24 mouse cellular contexts compared by ENCODE assay signal in genomic region chr11:105510626-105511025, GRCm38 (mm10). TPM values are rescaled to one million over a fixed set of nuclear protein-coding genes. Genes with fewer than 3 reads are reported as not detected.
DNase-seq lines count a peak whose midpoint lies in the region; ATAC-seq and TF ChIP-seq lines count a peak whose summit lies in the region.
"Had no signal": no experiment of that assay in that cellular context is flagged by ENCODE, and none has a peak within 500 bp of the region (broad histone marks: within the 10 kb centered on the region; RNA-seq: fewer than 3 reads in every experiment).

No protein-coding gene starts in this region.

- H3K9ac ChIP-seq in heart, embryonic 12.5 days: peak overlapping the region; percentile 6; the same call in 1 of the 2 replicates
- no peak overlapping the region for H3K9ac ChIP-seq in heart, embryonic 11.5 days (ENCODE audit: low read depth, low read length)
- no peak overlapping the region for H3K9ac ChIP-seq in hindbrain, embryonic 11.5 days (ENCODE audit: low read depth, low read length)
- H3K9ac ChIP-seq in embryonic facial prominence, embryonic 13.5 days: no peak overlapping the region
- H3K9ac ChIP-seq: hindbrain, embryonic 12.5 days had no signal

- H3K4me2 ChIP-seq in heart, embryonic 12.5 days: no peak overlapping the region
- H3K4me2 ChIP-seq in heart, embryonic 11.5 days: no peak overlapping the region
- no peak overlapping the region for H3K4me2 ChIP-seq in hindbrain, embryonic 11.5 days (replicated peaks; ENCODE audit: low read depth, low read length)
- H3K4me2 ChIP-seq in embryonic facial prominence, embryonic 13.5 days: no peak overlapping the region
- H3K4me2 ChIP-seq: hindbrain, embryonic 12.5 days had no signal

- 50% methylated on average over 4 of the region's 4 CpGs for WGBS in heart, embryonic 12.5 days
- WGBS in heart, embryonic 11.5 days (ENCODE audit: insufficient replicate concordance): 37% methylated on average over 4 of the region's 4 CpGs
- WGBS in hindbrain, embryonic 10.5 days: 66% methylated on average over 4 of the region's 4 CpGs
- WGBS in hindbrain, embryonic 11.5 days: 69% methylated on average over 4 of the region's 4 CpGs
- 63% methylated on average over 4 of the region's 4 CpGs for WGBS in embryonic facial prominence, embryonic 13.5 days
- 90% methylated on average over 4 of the region's 4 CpGs for WGBS in olfactory bulb, adult 2 months

- no peaks in the 10 kb centered on the region for H3K27me3 ChIP-seq in heart, embryonic 12.5 days (replicated peaks)
- H3K27me3 ChIP-seq in heart, embryonic 11.5 days (ENCODE audit: control insufficient read depth, insufficient read depth, low read length): no peaks in the 10 kb centered on the region
- H3K27me3 ChIP-seq in hindbrain, embryonic 10.5 days (ENCODE audit: insufficient read depth, poor library complexity, severe bottlenecking): peaks cover 25% of the 10 kb centered on the region
- H3K27me3 ChIP-seq in hindbrain, embryonic 11.5 days (ENCODE audit: control insufficient read depth, insufficient read depth, low read length): no peaks in the 10 kb centered on the region
- H3K27me3 ChIP-seq in embryonic facial prominence, embryonic 13.5 days: no peaks in the 10 kb centered on the region

- peaks cover 51% of the 10 kb centered on the region for H3K4me1 ChIP-seq in heart, embryonic 12.5 days (replicated peaks)
- peaks cover 38% of the 10 kb centered on the region for H3K4me1 ChIP-seq in heart, embryonic 11.5 days (ENCODE audit: control insufficient read depth, insufficient read depth, low read length)
- peaks cover 52% of the 10 kb centered on the region for H3K4me1 ChIP-seq in hindbrain, embryonic 10.5 days (replicated peaks)
- H3K4me1 ChIP-seq in hindbrain, embryonic 11.5 days (replicated peaks; ENCODE audit: control insufficient read depth, insufficient read depth, low read length): peaks cover 9% of the 10 kb centered on the region
- peaks cover 37% of the 10 kb centered on the region for H3K4me1 ChIP-seq in embryonic facial prominence, embryonic 13.5 days
- H3K4me1 ChIP-seq in olfactory bulb, adult 2 months (ENCODE audit: control insufficient read depth, insufficient read depth, low read length): peaks cover 20% of the 10 kb centered on the region

- H3K4me3 ChIP-seq in heart, embryonic 12.5 days: no peak overlapping the region
- no peak overlapping the region for H3K4me3 ChIP-seq in heart, embryonic 11.5 days (ENCODE audit: low read depth, low read length)
- H3K4me3 ChIP-seq in hindbrain, embryonic 10.5 days: no peak overlapping the region
- H3K4me3 ChIP-seq in hindbrain, embryonic 11.5 days (ENCODE audit: low read depth, low read length): no peak overlapping the region
- no peak overlapping the region for H3K4me3 ChIP-seq in embryonic facial prominence, embryonic 13.5 days
- no peak overlapping the region for H3K4me3 ChIP-seq in olfactory bulb, adult 2 months (ENCODE audit: insufficient read depth, low read depth, low read length)
- H3K4me3 ChIP-seq: gastrocnemius, adult 2 months; hindbrain, embryonic 12.5 days had no signal

- H3K36me3 ChIP-seq in heart, embryonic 12.5 days: no peaks in the 10 kb centered on the region
- H3K36me3 ChIP-seq in heart, embryonic 11.5 days (ENCODE audit: control insufficient read depth, insufficient read depth, low read length): no peaks in the 10 kb centered on the region
- 0 out of 2 replicates have a peak, but pooled peaks cover under 1% of the 10 kb centered on the region for H3K36me3 ChIP-seq in hindbrain, embryonic 10.5 days
- H3K36me3 ChIP-seq in hindbrain, embryonic 11.5 days (ENCODE audit: control insufficient read depth, insufficient read depth, low read length): no peaks in the 10 kb centered on the region
- no peaks in the 10 kb centered on the region for H3K36me3 ChIP-seq in embryonic facial prominence, embryonic 13.5 days
- H3K36me3 ChIP-seq: G1E; hindbrain, embryonic 12.5 days had no signal

- H3K9me3 ChIP-seq in heart, embryonic 12.5 days (replicated peaks): no peaks in the 10 kb centered on the region
- H3K9me3 ChIP-seq in heart, embryonic 11.5 days (replicated peaks; ENCODE audit: control insufficient read depth, low read length): no peaks in the 10 kb centered on the region
- no peaks in the 10 kb centered on the region for H3K9me3 ChIP-seq in hindbrain, embryonic 10.5 days
- H3K9me3 ChIP-seq in hindbrain, embryonic 11.5 days (ENCODE audit: control insufficient read depth, low read length): no peaks in the 10 kb centered on the region
- H3K9me3 ChIP-seq in embryonic facial prominence, embryonic 13.5 days: no peaks in the 10 kb centered on the region
- H3K9me3 ChIP-seq: G1E; hindbrain, embryonic 12.5 days had no signal

- DNase-seq in hindbrain, embryonic 10.5 days (ENCODE audit: low spot score): no peak
- no peak for DNase-seq in hindbrain, embryonic 11.5 days (ENCODE audit: low spot score)
- DNase-seq in adrenal gland, postnatal 14 days: no peak
- DNase-seq: adrenal gland, postnatal 10 days; B cell, adult 2 months; cerebellum, adult 11-12 months; cerebellum, adult 9-10 months; cerebellum, postnatal 36 days; gastrocnemius, adult 2 months; gastrocnemius, postnatal 25 days; heart, postnatal 10 days; kidney, adult 8-10 months had no signal

- TF ChIP-seq POLR2A in olfactory bulb, adult 2 months (IDR thresholded peaks at IDR 0.05; ENCODE audit: insufficient read depth, low read depth, low read length): no peak

- 0 out of 2 replicates have a peak overlapping the region, but pooled peaks have one; percentile 32 for H3K27ac ChIP-seq in heart, embryonic 12.5 days (ENCODE audit: poor library complexity, severe bottlenecking)
- H3K27ac ChIP-seq in heart, embryonic 11.5 days (ENCODE audit: low read depth, low read length): no peak overlapping the region
- peak overlapping the region; percentile 70 for H3K27ac ChIP-seq in hindbrain, embryonic 10.5 days
- no peak overlapping the region for H3K27ac ChIP-seq in hindbrain, embryonic 11.5 days (ENCODE audit: low read depth, low read length)
- 0 out of 2 replicates have a peak overlapping the region, but pooled peaks have one; percentile 16 for H3K27ac ChIP-seq in embryonic facial prominence, embryonic 13.5 days
- H3K27ac ChIP-seq in olfactory bulb, adult 2 months (ENCODE audit: insufficient read depth, low read depth, low read length): peak overlapping the region; percentile 42
- H3K27ac ChIP-seq: gastrocnemius, adult 2 months; hindbrain, embryonic 12.5 days had no signal

- no peak for TF ChIP-seq CTCF in olfactory bulb, adult 2 months (IDR thresholded peaks at IDR 0.05; ENCODE audit: insufficient read depth, low read depth, low read length)

- ATAC-seq in heart, embryonic 12.5 days (ENCODE audit: insufficient number of reproducible peaks, low FRiP score): no peak
- no peak for ATAC-seq in heart, embryonic 11.5 days (replicated peaks; ENCODE audit: insufficient number of reproducible peaks, low FRiP score, low TSS enrichment)
- no peak for ATAC-seq in hindbrain, embryonic 11.5 days (ENCODE audit: low FRiP score)
- no peak for ATAC-seq in embryonic facial prominence, embryonic 13.5 days (ENCODE audit: insufficient number of reproducible peaks, insufficient read depth, low FRiP score, low TSS enrichment, low read depth)
- ATAC-seq: CD4-positive, CD25-positive, alpha-beta regulatory T cell, adult 4 months; forebrain, embryonic 14.5 days; hindbrain, embryonic 16.5 days; inflammation-experienced regulatory T-cells, adult 6 months; intestine, postnatal 0 days had no signal

RNA-seq across cellular contexts. Expression of gene March10, which starts 54.1 kb away (rescaled TPM):
- 0.57 TPM in 1 of 2 replicates, not detected in the other for polyA plus RNA-seq in heart, embryonic 12.5 days (2016; fragmentation: Nextera tagmentation; extraction: Ambion mirVana)
- 0.19 and 0.30 TPM in 2 replicates for polyA plus RNA-seq in heart, embryonic 11.5 days (2014; fragmentation: Nextera tagmentation; extraction: Ambion mirVana)
- 0.39 and 0.41 TPM in 2 replicates for polyA plus RNA-seq in hindbrain, embryonic 10.5 days (2016; fragmentation: Nextera tagmentation; extraction: Ambion mirVana)
- 0.29 and 0.37 TPM in 2 replicates for polyA plus RNA-seq in hindbrain, embryonic 11.5 days (2014; fragmentation: Nextera tagmentation; extraction: Ambion mirVana)
- polyA plus RNA-seq in embryonic facial prominence, embryonic 13.5 days (2015; fragmentation: Nextera tagmentation; extraction: Ambion mirVana): 0.21 TPM in 1 of 2 replicates, not detected in the other
- polyA plus RNA-seq in olfactory bulb, adult 2 months (2012; ENCODE audit: insufficient read depth, insufficient read length, low replicate concordance, missing spikeins): not detected in 2 replicates
- not detected in 2 replicates for total RNA-seq in adrenal gland, postnatal 14 days (2021)
- total RNA-seq: adrenal gland, postnatal 10 days; gastrocnemius, adult 2 months; gastrocnemius, postnatal 25 days; granulocyte monocyte progenitor cell, adult 5-6 weeks; heart, postnatal 10 days had no signal
- polyA plus RNA-seq: CD4-positive, CD25-positive, alpha-beta regulatory T cell, adult 4 months; G1E; inflammation-experienced regulatory T-cells, adult 6 months; intestine, postnatal 0 days had no signal

Comparison
In these comparisons a context has a peak if more than half of its experiments do, and no peak if none do; other contexts are left out.
1. H3K27ac ChIP-seq: peak in heart, embryonic 12.5 days (single experiment), hindbrain, embryonic 10.5 days (single experiment), embryonic facial prominence, embryonic 13.5 days (single experiment) and olfactory bulb, adult 2 months (single experiment); none in heart, embryonic 11.5 days (single experiment) and hindbrain, embryonic 11.5 days (single experiment).